Mouse (Mus musculus): ENCODE data around the gene Foxd1. TPM values are rescaled to one million over a fixed set of nuclear protein-coding genes. Genes with fewer than 3 reads are reported as not detected.

The Foxd1 gene
- total and polyA plus RNA-seq, 3 experiments, result 0.05 TPM; not detected in 2

- ATAC-seq (ENCODE audit: extremely low read depth, insufficient number of reproducible peaks, low FRiP score, poor library complexity, severe bottlenecking), result no peak
- Histone ChIP-seq H3K4me1 (ENCODE audit: insufficient read depth, low read depth, low read length) (no peaks in the 10 kb centered on the region), H3K9me3 (replicated peaks) (peaks cover 25% of the 10 kb centered on the region), H3K27me3 (ENCODE audit: insufficient read depth, low read length) (peaks cover 39% of the 10 kb centered on the region), H3K4me3 (ENCODE audit: low read depth, low read length) (no peak overlapping the region), H3K36me3 (replicated peaks) (no peaks in the 10 kb centered on the region)
- no peak for DNase-seq (ENCODE audit: low spot score)
- TF ChIP-seq GATA2 (IDR thresholded peaks at IDR 0.05; ENCODE audit: borderline replicate concordance, low read depth, low read length) (no peak), GATA1 (IDR thresholded peaks at IDR 0.05; ENCODE audit: borderline replicate concordance, low read length) (no peak), CTCF (IDR thresholded peaks at IDR 0.05; ENCODE audit: low read depth, low read length) (no peak), TAL1 (conservative IDR thresholded peaks at IDR 0.05; ENCODE audit: low read depth, low read length) (no peak), POLR2AphosphoS5 (IDR thresholded peaks at IDR 0.05; ENCODE audit: insufficient replicate concordance, low read depth, low read length) (no peak)
Observed at GRCm38 (mm10) chr13:98356973-98357425, 3.0 kb downstream of the Foxd1 start.

- DNase-seq (ENCODE audit: low spot score) (no peak), ATAC-seq (ENCODE audit: extremely low read depth, insufficient number of reproducible peaks, low FRiP score, poor library complexity, severe bottlenecking) (no peak)
- no peaks in the 10 kb centered on the region for H3K36me3 ChIP-seq (replicated peaks)
- peaks cover 42% of the 10 kb centered on the region for H3K27me3 ChIP-seq (ENCODE audit: insufficient read depth, low read length)
- H3K4me3 ChIP-seq (ENCODE audit: low read depth, low read length), result no peak overlapping the region
- H3K9me3 ChIP-seq (replicated peaks), result peaks cover 25% of the 10 kb centered on the region
- TF ChIP-seq CTCF (IDR thresholded peaks at IDR 0.05; ENCODE audit: low read depth, low read length) (no peak), POLR2AphosphoS5 (IDR thresholded peaks at IDR 0.05; ENCODE audit: insufficient replicate concordance, low read depth, low read length) (no peak), TAL1 (conservative IDR thresholded peaks at IDR 0.05; ENCODE audit: low read depth, low read length) (no peak), GATA1 (IDR thresholded peaks at IDR 0.05; ENCODE audit: borderline replicate concordance, low read length) (no peak), GATA2 (IDR thresholded peaks at IDR 0.05; ENCODE audit: borderline replicate concordance, low read depth, low read length) (no peak)
- no peaks in the 10 kb centered on the region for H3K4me1 ChIP-seq (ENCODE audit: insufficient read depth, low read depth, low read length)
Observed at GRCm38 (mm10) chr13:98357433-98358423, 3.7 kb downstream of the Foxd1 start.

- H3K4me1 ChIP-seq (ENCODE audit: insufficient read depth, low read depth, low read length), result no peaks in the 10 kb centered on the region
- peaks cover 45% of the 10 kb centered on the region for H3K27me3 ChIP-seq (ENCODE audit: insufficient read depth, low read length)
- no peak for ATAC-seq (ENCODE audit: extremely low read depth, insufficient number of reproducible peaks, low FRiP score, poor library complexity, severe bottlenecking)
- TF ChIP-seq TAL1 (conservative IDR thresholded peaks at IDR 0.05; ENCODE audit: low read depth, low read length) (no peak), CTCF (IDR thresholded peaks at IDR 0.05; ENCODE audit: low read depth, low read length) (no peak), GATA1 (IDR thresholded peaks at IDR 0.05; ENCODE audit: borderline replicate concordance, low read length) (no peak), GATA2 (IDR thresholded peaks at IDR 0.05; ENCODE audit: borderline replicate concordance, low read depth, low read length) (no peak), POLR2AphosphoS5 (IDR thresholded peaks at IDR 0.05; ENCODE audit: insufficient replicate concordance, low read depth, low read length) (no peak)
- H3K9me3 ChIP-seq (replicated peaks), result peaks cover 24% of the 10 kb centered on the region
- H3K4me3 ChIP-seq (ENCODE audit: low read depth, low read length), result no peak overlapping the region
- DNase-seq (ENCODE audit: low spot score), result no peak
- H3K36me3 ChIP-seq (replicated peaks), result no peaks in the 10 kb centered on the region
Observed at GRCm38 (mm10) chr13:98358424-98359181, 4.6 kb downstream of the Foxd1 start.

GRCm38 (mm10) chr13:98359337-98359736 is 5.3 kb downstream of the Foxd1 start:
- ATAC-seq (ENCODE audit: extremely low read depth, insufficient number of reproducible peaks, low FRiP score, poor library complexity, severe bottlenecking) (no peak), DNase-seq (ENCODE audit: low spot score) (no peak)
- Histone ChIP-seq H3K27me3 (ENCODE audit: insufficient read depth, low read length) (peaks cover 39% of the 10 kb centered on the region), H3K9me3 (replicated peaks) (peaks cover 17% of the 10 kb centered on the region), H3K4me3 (ENCODE audit: low read depth, low read length) (no peak overlapping the region), H3K36me3 (replicated peaks) (no peaks in the 10 kb centered on the region), H3K4me1 (ENCODE audit: insufficient read depth, low read depth, low read length) (no peaks in the 10 kb centered on the region)
- no peak for TF ChIP-seq POLR2AphosphoS5 (IDR thresholded peaks at IDR 0.05; ENCODE audit: insufficient replicate concordance, low read depth, low read length)
- TF ChIP-seq GATA1 (IDR thresholded peaks at IDR 0.05; ENCODE audit: borderline replicate concordance, low read length), result no peak
- TF ChIP-seq GATA2 (IDR thresholded peaks at IDR 0.05; ENCODE audit: borderline replicate concordance, low read depth, low read length), result no peak
- TF ChIP-seq TAL1 (conservative IDR thresholded peaks at IDR 0.05; ENCODE audit: low read depth, low read length), result no peak
- TF ChIP-seq CTCF (IDR thresholded peaks at IDR 0.05; ENCODE audit: low read depth, low read length), result no peak

- no peaks in the 10 kb centered on the region for H3K36me3 ChIP-seq (replicated peaks)
- H3K27me3 ChIP-seq (ENCODE audit: insufficient read depth, low read length), result peaks cover 39% of the 10 kb centered on the region
- H3K9me3 ChIP-seq (replicated peaks), result peaks cover 6% of the 10 kb centered on the region
- H3K4me3 ChIP-seq (ENCODE audit: low read depth, low read length), result no peak overlapping the region
- no peak for DNase-seq (ENCODE audit: low spot score)
- no peaks in the 10 kb centered on the region for H3K4me1 ChIP-seq (ENCODE audit: insufficient read depth, low read depth, low read length)
- no peak for ATAC-seq (ENCODE audit: extremely low read depth, insufficient number of reproducible peaks, low FRiP score, poor library complexity, severe bottlenecking)
- TF ChIP-seq GATA1 (IDR thresholded peaks at IDR 0.05; ENCODE audit: borderline replicate concordance, low read length) (no peak), CTCF (IDR thresholded peaks at IDR 0.05; ENCODE audit: low read depth, low read length) (no peak), TAL1 (conservative IDR thresholded peaks at IDR 0.05; ENCODE audit: low read depth, low read length) (no peak), POLR2AphosphoS5 (IDR thresholded peaks at IDR 0.05; ENCODE audit: insufficient replicate concordance, low read depth, low read length) (no peak), GATA2 (IDR thresholded peaks at IDR 0.05; ENCODE audit: borderline replicate concordance, low read depth, low read length) (no peak)
Observed at GRCm38 (mm10) chr13:98360391-98360790, 6.3 kb downstream of the Foxd1 start.
